Mouse (Mus musculus): ENCODE data around the gene Rps26. TPM values are rescaled to one million over a fixed set of nuclear protein-coding genes. Genes with fewer than 3 reads are reported as not detected.

The Rps26 gene
- polyA plus RNA-seq, 1 experiment from 2014 or later: 455 TPM

DNA sequence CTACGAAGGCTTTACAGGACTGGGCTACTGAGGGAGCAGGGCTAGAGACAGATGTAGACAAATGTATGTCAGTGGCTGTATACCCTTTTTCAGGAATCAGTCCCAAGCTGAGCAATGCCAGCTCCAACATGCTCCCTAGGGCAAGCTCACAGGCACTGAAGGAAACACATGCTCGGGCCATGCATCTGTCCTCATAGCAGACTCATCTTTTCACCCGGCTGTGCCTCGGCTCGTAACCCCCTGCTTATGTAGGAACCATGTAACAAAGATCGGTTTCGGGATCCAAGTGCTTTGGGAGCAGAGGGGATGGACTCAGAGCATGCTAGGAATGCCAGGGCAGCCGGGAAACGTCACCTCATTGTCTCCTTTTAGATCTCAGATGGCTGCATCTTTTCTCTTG, 32.9 kb upstream of the Rps26 start:
- Histone ChIP-seq H3K36me3 (no peaks in the 10 kb centered on the region), H3K27ac (replicated peaks) (no peak overlapping the region), H3K27me3 (replicated peaks) (no peaks in the 10 kb centered on the region), H3K9me3 (no peaks in the 10 kb centered on the region), H3K9ac (no peak overlapping the region), H3K4me3 (no peak overlapping the region), H3K4me1 (peaks cover 8% of the 10 kb centered on the region), H3K4me2 (no peak overlapping the region)
- WGBS: 30% methylated on average over 9 of the region's 9 CpGs
- ATAC-seq (ENCODE audit: extremely low read depth, insufficient number of reproducible peaks, low FRiP score, low TSS enrichment): no peak

DNA sequence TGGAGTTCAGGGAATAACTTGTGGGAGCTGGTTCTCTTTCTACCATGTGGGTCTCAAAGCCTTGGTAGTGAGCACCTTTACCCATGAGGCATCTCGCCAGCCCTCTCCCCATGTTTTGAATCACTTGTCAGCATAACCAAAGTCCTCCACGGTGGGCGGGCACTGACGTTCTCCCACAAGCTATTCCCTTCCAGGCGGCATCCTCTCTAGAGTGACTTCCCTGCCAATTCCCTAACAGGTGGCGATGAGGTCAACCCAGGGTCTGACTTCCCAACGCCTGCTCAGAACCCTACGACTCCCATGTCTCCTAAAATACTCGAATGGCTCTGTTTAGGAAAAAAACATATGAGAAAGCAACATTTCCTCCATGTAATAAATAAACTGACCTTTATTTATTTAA, 31.3 kb upstream of the Rps26 start:
- Histone ChIP-seq H3K9ac (no peak overlapping the region), H3K4me2 (no peak overlapping the region), H3K4me1 (peaks cover 8% of the 10 kb centered on the region), H3K4me3 (no peak overlapping the region), H3K27ac (replicated peaks) (no peak overlapping the region), H3K27me3 (replicated peaks) (0 out of 2 replicates have a peak, but pooled peaks cover 4% of the 10 kb centered on the region), H3K9me3 (no peaks in the 10 kb centered on the region), H3K36me3 (no peaks in the 10 kb centered on the region)
- no peak for ATAC-seq (ENCODE audit: extremely low read depth, insufficient number of reproducible peaks, low FRiP score, low TSS enrichment)
- 53% methylated on average over 9 of the region's 9 CpGs for WGBS

DNA sequence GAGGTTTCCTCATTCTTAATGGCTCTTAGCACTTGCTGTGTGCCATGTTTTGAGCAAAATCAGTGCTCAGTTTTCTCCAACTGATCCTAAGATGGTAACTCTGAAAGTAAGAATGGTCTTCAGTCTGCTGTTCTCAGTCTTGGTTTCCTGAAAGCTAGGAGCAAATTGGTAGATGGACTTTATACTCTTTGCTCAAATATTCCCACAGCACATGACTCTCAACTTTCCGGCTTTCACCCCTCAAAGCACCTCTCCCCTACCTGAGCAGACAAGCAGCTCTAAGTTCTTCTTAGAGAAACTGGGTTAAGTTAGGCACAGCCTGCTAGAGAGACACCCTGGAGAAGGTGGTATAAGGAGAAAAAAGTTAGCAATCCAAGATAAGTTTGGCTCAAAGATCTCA, 30.2 kb upstream of the Rps26 start:
- H3K9me3 ChIP-seq: no peaks in the 10 kb centered on the region
- no peaks in the 10 kb centered on the region for H3K36me3 ChIP-seq
- no peak overlapping the region for H3K4me2 ChIP-seq
- whole genome bisulfite sequencing: 85% methylated on average over 1 of the region's 1 CpGs
- no peak for ATAC-seq (ENCODE audit: extremely low read depth, insufficient number of reproducible peaks, low FRiP score, low TSS enrichment)
- no peak overlapping the region for H3K9ac ChIP-seq
- H3K27me3 ChIP-seq (replicated peaks): 0 out of 2 replicates have a peak, but pooled peaks cover 4% of the 10 kb centered on the region
- H3K4me3 ChIP-seq: no peak overlapping the region
- peaks cover 8% of the 10 kb centered on the region for H3K4me1 ChIP-seq
- no peak overlapping the region for H3K27ac ChIP-seq (replicated peaks)

DNA sequence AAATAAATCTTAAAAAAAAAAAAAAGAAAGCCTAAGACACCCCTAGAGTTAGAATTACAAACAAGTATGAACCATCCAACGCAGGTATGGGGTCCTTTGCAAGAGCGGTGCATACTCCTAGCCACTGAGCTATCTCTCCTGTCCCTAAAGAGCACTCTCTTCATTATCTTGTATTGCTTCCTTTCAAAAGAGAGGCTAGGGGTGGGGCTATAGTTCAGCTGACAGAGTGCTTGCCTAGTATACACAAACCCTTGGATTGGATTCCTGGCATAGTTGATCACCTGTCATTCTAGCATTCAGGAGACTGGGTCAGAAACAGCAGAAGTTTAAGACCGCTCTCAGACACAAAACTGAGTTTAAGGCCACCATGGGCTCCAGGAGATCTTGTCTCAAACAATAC, 28.7 kb upstream of the Rps26 start:
- Histone ChIP-seq H3K4me1 (peaks cover 8% of the 10 kb centered on the region), H3K9ac (no peak overlapping the region), H3K27me3 (replicated peaks) (peaks cover 4% of the 10 kb centered on the region; the same call in 1 of the 2 replicates), H3K9me3 (no peaks in the 10 kb centered on the region), H3K36me3 (no peaks in the 10 kb centered on the region), H3K4me3 (no peak overlapping the region), H3K27ac (replicated peaks) (no peak overlapping the region), H3K4me2 (no peak overlapping the region)
- ATAC-seq (ENCODE audit: extremely low read depth, insufficient number of reproducible peaks, low FRiP score, low TSS enrichment): no peak
- WGBS: 35% methylated on average over 3 of the region's 3 CpGs

DNA sequence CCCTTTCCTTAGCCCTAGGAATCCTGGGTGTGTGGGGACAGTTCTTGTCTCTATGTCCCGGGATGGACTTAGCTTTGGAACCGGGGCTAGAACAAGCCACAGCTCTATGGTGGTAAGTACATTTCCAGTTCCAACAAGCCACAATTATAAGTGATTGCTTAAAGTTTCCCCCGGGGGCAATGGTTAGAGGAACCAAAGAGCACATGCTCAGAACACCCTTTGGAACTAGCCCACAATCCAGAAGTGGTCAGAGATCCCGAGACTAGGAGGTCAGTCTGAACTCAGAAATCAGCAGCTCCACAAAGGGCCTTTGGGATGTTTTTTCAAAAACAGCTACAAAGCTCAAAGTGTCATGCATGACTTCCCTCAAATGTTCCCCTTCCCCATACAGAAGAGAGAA, 27.3 kb upstream of the Rps26 start:
- no peak overlapping the region for H3K9ac ChIP-seq
- 58% methylated on average over 4 of the region's 4 CpGs for WGBS
- peaks cover 5% of the 10 kb centered on the region for H3K4me1 ChIP-seq
- no peaks in the 10 kb centered on the region for H3K9me3 ChIP-seq
- no peaks in the 10 kb centered on the region for H3K36me3 ChIP-seq
- no peak overlapping the region for H3K27ac ChIP-seq (replicated peaks)
- peaks cover 4% of the 10 kb centered on the region; the same call in 1 of the 2 replicates for H3K27me3 ChIP-seq (replicated peaks)
- no peak for ATAC-seq (ENCODE audit: extremely low read depth, insufficient number of reproducible peaks, low FRiP score, low TSS enrichment)
- H3K4me2 ChIP-seq: no peak overlapping the region
- H3K4me3 ChIP-seq: no peak overlapping the region

DNA sequence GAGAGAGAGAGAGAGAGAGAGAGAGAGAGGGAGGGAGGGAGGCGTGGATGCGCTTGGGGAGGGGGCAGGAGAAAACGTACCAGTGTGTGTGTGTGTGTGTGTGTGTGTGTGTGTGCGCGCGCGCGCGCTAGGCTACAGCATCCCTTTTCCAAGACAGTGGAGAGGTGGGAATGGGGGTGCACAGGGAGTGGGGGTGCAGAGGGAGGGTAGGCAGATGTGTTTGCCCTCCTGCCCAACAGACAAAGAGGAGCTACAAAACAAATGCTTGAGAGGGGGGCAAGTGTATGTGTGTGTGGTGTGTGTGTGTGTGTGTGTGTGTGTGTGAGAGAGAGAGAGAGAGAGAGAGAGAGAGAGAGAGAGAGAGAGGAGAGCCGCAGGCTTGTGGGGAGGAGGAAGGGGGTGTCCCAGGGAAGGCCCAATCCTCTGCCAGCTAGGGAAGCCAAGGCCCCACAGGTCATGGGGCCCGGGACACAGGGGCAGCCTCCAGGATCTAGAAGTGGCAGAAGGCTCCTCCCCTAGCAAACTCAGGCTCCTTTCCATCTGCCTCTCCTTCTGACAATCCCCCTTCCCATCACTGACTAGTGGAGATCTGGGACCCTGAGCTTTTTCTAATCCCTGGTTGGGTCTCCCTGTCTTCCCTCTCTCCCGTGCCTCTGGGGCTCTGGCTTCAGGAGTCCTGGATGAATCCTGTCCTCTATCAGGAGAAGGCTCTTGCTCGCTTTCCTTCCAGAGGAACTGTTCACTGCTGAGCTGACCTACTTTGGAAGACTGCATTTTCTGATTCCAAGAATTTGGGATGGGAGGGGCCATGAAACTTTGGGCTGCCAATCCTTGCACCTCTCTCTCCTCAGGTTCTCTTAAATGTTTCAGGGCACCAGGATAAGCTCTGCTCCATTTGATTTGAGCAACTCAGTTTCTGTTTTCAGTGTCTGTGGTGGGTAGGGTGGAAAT, 19.9 kb upstream of the Rps26 start:
- H3K4me3 ChIP-seq: peak overlapping the region; percentile 62
- peak overlapping the region; percentile 92 for H3K4me2 ChIP-seq
- H3K36me3 ChIP-seq: no peaks in the 10 kb centered on the region
- H3K9ac ChIP-seq: peak overlapping the region; percentile 82
- no peak for ATAC-seq (ENCODE audit: extremely low read depth, insufficient number of reproducible peaks, low FRiP score, low TSS enrichment)
- peaks cover 17% of the 10 kb centered on the region for H3K27me3 ChIP-seq (replicated peaks)
- H3K27ac ChIP-seq (replicated peaks): peak overlapping the region; percentile 24; the same call in 1 of the 2 replicates
- WGBS: 5% methylated on average over 13 of the region's 13 CpGs
- no peaks in the 10 kb centered on the region for H3K9me3 ChIP-seq
- H3K4me1 ChIP-seq: peaks cover 32% of the 10 kb centered on the region

DNA sequence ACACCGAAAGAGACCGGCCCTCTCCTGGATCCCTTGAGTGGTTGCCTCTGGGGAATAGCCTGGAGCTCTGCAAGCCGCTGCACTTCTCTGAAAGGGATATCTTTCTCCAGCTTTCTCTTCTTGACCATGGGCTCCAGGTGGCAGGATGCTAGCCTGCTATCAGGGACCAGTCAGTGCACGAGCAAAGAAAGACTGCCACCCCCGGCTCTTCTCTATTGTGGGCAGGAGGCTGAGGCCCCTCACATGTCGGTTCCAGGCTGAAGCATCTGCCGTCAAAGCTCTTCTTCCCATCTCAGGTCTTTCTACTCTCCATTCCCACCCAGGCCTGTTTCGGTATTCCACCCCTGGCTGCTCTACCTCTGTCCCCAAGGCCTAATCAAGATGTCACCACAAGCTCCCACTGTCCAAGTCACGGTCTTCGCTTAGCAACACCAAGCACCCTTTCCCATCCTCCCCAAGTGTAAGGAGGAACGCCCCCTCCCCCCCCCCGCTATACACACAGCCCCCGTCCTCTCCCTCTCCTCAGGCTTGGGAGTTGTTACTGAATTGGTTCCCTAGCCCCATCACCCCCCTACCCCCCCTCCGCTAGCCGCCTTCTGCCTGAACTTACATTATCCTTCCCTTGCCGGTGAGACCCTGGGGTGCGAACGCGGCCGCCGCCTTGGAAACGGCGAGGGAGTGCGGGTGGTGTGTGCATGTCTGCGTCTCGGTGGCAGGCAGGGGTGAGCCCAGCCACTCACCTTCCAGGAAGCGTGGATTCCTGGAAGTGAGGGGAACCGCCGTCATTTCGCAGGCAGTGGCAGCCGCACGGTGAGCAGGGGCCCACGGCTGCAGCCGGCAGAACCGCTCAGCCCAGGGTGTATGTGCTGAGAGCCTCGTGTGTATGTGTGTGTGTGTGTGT, 18.8 kb upstream of the Rps26 start, which contains the start of gene Ikzf4:
TSS of gene Ikzf4 (minus strand) at position 881 of the 901 bp plus-strand sequence.
- Histone ChIP-seq H3K4me3 (peak within 1 kb of the TSS; percentile 62), H3K4me2 (peak within 1 kb of the TSS; percentile 92), H3K36me3 (0 out of 2 replicates have a peak, but pooled peaks cover 1% of the 10 kb centered on the region), H3K27ac (replicated peaks) (peak within 1 kb of the TSS; percentile 25; the same call in 1 of the 2 replicates), H3K9ac (peak within 1 kb of the TSS; percentile 82), H3K9me3 (no peaks in the 10 kb centered on the region), H3K4me1 (peaks cover 32% of the 10 kb centered on the region), H3K27me3 (replicated peaks) (peaks cover 17% of the 10 kb centered on the region)
- 4% methylated on average over 35 of the region's 36 CpGs for WGBS
- ATAC-seq (ENCODE audit: extremely low read depth, insufficient number of reproducible peaks, low FRiP score, low TSS enrichment): peak; percentile 57

GRCm38 (mm10) chr10:128642749-128643148, 16.2 kb upstream of the Rps26 start:
- Histone ChIP-seq H3K4me2 (no peak overlapping the region), H3K9me3 (no peaks in the 10 kb centered on the region), H3K4me3 (no peak overlapping the region), H3K27ac (replicated peaks) (no peak overlapping the region), H3K4me1 (peaks cover 36% of the 10 kb centered on the region), H3K36me3 (0 out of 2 replicates have a peak, but pooled peaks cover 3% of the 10 kb centered on the region), H3K27me3 (replicated peaks) (peaks cover 17% of the 10 kb centered on the region), H3K9ac (no peak overlapping the region)
- 72% methylated on average over 6 of the region's 6 CpGs for WGBS
- no peak for ATAC-seq (ENCODE audit: extremely low read depth, insufficient number of reproducible peaks, low FRiP score, low TSS enrichment)

- H3K27ac ChIP-seq (replicated peaks): no peak overlapping the region
- no peak overlapping the region for H3K4me3 ChIP-seq
- H3K9me3 ChIP-seq: no peaks in the 10 kb centered on the region
- H3K4me1 ChIP-seq: peaks cover 37% of the 10 kb centered on the region
- H3K9ac ChIP-seq: no peak overlapping the region
- ATAC-seq (ENCODE audit: extremely low read depth, insufficient number of reproducible peaks, low FRiP score, low TSS enrichment): no peak
- H3K27me3 ChIP-seq (replicated peaks): peaks cover 17% of the 10 kb centered on the region
- H3K4me2 ChIP-seq: peak overlapping the region; percentile 26; the same call in 1 of the 2 replicates
- 39% methylated on average over 7 of the region's 7 CpGs for WGBS
- H3K36me3 ChIP-seq: 0 out of 2 replicates have a peak, but pooled peaks cover 3% of the 10 kb centered on the region
Observed at GRCm38 (mm10) chr10:128641871-128642270, 15.3 kb upstream of the Rps26 start.

DNA sequence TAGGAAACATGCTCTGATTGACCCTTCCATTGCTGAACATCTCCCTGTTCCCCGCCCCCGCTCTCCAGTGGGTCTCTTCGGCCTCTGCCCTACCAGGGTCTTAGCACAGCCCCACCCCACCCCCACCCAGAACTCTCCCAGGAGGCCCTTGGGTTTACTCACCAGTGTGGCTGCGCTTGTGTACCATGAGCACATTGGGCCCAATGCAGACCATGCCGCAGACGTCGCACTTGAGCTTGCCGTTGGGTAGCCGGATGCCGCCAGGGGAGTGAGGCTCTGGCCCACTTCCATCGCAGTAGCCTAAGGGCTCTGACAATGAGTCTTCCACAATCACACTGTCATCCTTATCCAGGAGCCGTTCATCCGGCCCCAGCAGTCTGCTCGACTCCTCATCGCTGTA, 14.3 kb upstream of the Rps26 start:
- H3K4me2 ChIP-seq: no peak overlapping the region
- H3K27ac ChIP-seq (replicated peaks): no peak overlapping the region
- H3K27me3 ChIP-seq (replicated peaks): peaks cover 17% of the 10 kb centered on the region
- no peak overlapping the region for H3K4me3 ChIP-seq
- H3K9me3 ChIP-seq: no peaks in the 10 kb centered on the region
- peaks cover 33% of the 10 kb centered on the region for H3K4me1 ChIP-seq
- no peak overlapping the region for H3K9ac ChIP-seq
- no peak for ATAC-seq (ENCODE audit: extremely low read depth, insufficient number of reproducible peaks, low FRiP score, low TSS enrichment)
- WGBS: 89% methylated on average over 15 of the region's 15 CpGs
- 0 out of 2 replicates have a peak, but pooled peaks cover 3% of the 10 kb centered on the region for H3K36me3 ChIP-seq

DNA sequence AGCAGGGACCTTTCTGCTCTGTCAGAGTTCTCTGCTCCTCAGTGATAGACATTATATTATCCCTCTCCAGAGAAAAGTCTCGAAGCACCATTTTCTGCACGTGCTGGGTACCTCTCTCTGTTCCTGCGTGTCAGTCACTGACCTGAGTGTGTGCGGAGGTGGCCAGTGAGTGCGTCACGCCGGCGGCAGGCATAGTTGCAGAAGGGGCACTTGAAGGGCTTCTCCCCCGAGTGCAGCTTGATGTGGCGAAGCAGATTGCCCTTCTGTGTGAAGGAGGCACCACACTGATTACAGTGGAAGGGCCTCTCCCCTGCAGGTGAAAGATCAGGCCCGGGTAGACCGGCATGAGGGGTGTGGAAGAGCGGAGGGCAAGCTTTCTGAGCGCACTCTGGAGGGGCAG, 13.5 kb upstream of the Rps26 start:
- Histone ChIP-seq H3K9ac (no peak overlapping the region), H3K4me3 (no peak overlapping the region), H3K27ac (replicated peaks) (no peak overlapping the region), H3K9me3 (no peaks in the 10 kb centered on the region), H3K27me3 (replicated peaks) (peaks cover 15% of the 10 kb centered on the region), H3K4me1 (peaks cover 27% of the 10 kb centered on the region), H3K4me2 (no peak overlapping the region), H3K36me3 (0 out of 2 replicates have a peak, but pooled peaks cover 3% of the 10 kb centered on the region)
- ATAC-seq (ENCODE audit: extremely low read depth, insufficient number of reproducible peaks, low FRiP score, low TSS enrichment): no peak
- WGBS: 66% methylated on average over 14 of the region's 14 CpGs
